Mouse (Mus musculus): ENCODE data around the gene Neurl4.
"Not testable (repeated sequence)": the region's sequence is repeated elsewhere in the genome, so short reads cannot be mapped to it uniquely, and the experiment has no call there.

Neurl4 gene

DNA sequence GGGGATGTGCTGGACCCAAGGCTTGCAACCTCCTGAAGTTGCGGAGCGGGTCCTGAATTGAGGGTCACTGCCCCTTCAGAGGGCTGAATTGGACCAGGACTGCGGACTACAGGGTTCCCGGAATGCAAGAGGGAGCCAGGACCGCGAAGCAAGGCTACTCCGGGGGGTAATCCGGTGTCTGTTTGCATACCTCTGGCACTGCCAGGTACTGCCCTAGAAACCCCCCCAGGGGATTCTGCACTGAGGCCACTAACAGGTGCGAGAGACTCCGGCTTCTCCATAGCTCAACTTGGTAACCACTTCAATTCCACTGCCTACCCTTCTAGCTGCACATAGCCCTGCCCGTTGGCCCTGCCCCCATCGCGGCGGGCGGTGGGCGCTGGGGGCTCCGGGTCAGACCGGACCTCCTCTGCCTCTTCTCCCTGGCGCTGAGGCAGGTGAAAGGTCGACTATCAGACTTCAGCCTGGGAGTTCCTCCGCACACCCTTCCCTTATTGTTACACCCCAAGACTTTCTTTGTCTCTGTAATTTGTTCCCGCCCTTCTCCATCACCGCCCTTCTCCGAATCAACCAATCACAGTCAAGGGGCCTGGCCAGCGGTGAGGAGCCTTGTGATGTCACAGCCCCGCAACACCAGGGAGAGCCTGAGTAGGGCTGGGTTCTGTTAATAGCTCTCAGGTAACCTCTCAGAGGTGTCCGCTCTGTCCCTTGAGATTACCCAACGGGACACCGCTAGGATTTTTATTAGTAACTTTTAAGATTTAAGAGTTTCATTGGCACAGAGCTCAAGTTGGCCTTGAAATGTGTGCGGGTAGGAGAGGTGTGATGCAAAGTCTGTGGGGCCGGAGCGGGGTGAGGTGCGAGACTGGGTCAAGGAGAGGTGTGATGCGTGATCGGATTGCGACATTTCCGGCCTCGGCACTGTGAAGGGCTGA is at the start of gene Neurl4, which contains the start of gene 2810408A11Rik:
Neurl4 (plus strand) TSS at position 602 of the 935 bp plus-strand sequence.
2810408A11Rik (minus strand) TSS at position 517 of the 935 bp plus-strand sequence.
- DNase-seq = peak; percentile 88 to 95

DNA sequence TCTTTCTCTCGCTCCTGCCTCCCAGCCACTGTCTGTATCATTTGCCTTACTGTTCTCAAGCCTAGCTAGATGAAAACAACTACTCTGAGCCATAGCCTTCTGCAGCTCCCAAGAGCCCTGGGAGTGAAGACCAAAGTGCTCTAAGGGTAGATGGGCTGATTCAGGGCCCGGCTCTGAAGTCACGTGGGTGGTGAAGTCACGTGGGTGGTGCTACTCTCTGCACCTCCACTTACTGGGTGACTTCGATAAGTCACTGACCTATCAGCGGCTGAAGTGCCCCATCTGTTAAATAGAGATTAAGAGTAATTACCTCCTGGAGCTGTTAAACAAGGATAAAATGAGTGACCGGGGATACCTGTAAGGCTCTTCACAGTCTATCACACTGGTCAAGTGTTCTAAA is 46.9 kb upstream of the Neurl4 start:
- no peak for DNase-seq

DNA sequence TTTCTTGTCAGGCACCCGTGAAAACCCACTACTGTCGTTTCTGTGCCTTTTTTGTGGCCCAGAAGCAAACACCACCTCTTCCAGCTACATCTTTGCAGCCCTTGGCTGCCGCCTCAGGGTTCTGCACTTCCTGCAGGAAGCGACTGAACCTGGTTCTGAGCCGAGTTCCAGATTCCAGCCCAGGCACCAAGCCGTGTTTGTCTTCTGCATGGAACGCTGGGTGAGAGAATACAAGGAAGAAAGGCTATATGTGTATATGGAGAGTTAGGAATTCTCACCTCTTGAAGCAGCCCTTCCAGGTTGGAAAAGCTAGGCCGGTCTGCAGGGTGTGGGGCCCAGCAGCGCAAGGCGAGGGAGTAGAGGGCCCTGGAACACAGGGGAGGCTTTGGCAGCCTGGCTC is 46.2 kb upstream of the Neurl4 start:
- DNase-seq = no peak

DNA sequence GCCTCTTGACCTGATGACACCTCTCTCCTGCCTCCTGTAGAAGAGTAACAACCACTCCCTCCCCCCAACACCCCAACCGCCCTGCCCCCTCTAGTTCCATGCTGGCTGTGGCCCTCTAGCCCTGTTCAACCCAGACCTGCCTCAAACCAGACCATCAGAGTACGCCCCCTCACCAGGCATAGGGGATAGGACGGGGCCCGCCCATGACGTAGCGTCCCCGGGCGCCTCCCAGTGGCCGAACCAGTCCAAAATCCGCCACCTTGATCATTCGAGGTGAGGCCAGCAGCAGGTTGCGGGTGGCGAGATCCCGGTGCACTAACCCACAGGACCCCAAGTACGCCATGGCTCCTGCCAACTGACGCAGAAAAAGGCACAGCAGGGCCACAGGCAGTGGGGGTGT is 45.5 kb upstream of the Neurl4 start:
- peak in 1 of 2 experiments; percentile 31 for DNase-seq

DNA sequence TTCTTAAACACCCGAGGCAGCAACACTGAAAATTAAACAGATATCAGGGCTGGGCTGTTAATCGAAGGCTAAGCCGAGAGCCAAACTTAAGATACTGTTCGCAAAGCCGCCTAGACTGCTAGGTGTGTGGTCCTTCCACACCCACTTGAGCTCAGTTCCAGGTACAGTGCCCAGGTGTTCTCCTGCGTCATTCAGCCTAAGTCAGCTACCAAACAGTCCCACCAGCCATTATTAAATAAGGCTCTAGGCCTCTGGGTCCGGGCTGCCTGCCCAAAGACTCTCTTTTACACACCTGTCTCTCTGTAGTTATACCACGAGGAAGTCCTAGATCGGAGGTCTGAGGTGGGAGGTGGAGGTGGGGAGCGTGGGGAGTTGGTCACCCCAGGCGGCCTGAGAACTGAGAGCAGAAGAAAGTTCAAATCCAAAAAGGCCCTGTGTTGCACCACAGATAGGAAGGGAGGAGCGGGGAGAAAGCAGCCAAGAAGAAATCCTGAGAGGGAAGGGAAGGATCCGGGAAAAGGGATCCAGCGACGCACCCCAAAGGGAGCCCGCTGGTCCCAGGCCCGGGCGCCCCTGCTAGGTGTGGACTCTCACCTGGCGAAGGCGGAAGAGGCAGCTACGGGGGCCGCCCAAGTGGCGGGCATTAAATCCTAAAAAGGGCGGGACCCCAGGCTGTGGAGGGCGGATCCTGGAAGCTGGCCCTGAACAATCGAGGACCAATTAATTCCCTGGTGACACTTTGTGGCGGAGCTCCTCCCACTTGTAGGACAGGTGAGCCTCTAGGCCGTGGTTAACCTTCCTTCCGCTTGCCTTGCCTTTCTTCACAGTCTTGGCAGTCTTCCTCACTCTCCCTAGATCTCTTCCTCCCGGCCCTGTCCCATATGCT is 42.5 kb upstream of the Neurl4 start, which contains the start of gene Tnk1:
Tnk1 (minus strand) TSS at position 618 of the 886 bp plus-strand sequence.
- DNase-seq = no peak

DNA sequence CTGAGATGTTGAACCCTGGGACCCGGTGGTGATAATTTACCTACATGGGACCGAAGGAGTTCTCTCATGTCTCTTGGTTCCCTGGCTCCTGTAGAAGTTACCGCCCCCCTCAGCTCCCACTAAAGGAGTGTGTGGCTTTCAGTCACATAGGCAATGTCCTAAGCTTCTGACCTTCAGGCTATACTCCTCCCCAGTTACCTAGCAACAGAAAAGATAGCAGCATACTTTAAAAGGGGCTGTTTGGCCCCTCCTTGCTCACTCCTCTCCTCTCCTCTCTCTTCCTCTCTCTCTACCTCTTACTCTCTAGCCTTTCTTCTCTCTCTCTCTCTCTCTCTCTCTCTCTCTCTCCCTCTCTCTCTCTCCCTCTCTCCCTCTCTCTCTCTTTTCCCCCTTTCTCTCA is 37.1 kb upstream of the Neurl4 start:
- DNase-seq = not testable (repeated sequence)

DNA sequence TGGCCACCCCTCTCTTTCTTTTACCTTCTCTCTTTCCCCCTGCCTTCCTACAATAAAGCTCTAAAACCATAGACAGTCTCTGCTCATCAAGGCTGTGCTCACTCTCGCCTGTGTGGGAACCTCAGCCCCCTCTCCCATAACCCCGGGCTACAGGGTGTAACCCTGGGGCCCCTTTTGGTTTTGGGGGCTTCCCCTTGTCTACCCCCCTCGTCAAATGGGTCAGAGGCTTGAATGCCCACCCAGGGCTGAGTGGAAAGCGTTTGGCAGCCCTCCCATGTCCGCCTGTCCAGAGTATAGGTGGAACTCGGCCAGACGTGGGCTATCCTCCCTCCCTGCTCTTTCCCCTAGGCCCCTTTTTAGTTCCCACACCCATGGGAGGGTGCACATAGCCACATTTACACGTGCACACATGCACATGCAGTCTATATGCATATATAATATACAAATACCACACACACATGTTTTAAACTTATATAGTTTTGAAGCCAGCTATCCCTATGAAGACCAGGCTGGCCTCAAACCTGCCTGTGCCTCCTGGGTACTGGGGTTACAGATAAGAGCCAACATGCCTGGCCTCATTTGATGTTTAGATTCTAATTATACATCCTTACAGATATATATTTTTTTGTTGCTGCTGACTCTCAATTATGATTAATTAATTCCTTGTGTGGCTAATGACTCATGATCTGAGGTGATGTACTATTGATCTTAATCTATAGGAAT is 36.6 kb upstream of the Neurl4 start:
- DNase-seq = no peak

DNA sequence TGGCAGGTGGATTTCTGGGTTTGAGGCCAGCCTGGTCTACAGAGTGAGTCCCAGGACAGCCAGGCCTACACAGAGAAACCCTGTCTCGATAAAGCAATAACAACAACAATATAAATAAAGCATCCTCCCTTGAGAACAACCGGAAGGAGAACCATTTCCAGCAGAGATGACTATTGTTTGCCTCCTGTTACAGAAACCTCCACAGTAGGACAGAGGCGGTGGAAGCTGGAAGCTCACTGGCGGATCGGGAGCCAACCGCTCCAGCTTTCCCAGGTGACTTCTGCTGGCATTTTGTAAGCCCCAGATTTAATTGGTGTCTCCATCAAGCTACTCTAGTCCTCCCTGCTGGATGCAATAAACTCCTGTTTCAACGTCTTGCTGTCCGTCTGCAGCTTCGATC is 35.3 kb upstream of the Neurl4 start:
- no peak for DNase-seq

DNA sequence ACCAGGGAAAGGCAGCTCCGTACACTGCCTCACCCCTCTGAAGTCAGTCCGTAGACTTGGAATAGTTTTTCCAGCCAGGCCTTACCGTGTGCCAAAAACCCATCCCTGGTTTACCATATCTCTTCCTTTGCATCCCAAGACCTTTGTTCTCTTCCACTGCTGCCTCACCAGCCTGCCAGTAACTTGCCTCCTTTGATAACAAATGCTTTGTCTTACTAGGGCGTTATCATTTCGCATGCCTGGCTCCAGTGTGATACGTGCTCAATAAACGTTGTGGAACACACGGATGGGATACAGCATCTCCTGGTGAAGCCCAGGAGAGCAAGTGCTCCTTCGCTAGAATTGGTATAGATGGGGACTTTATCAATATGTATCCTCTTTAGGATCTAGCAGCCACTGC is 33.5 kb upstream of the Neurl4 start:
- no peak for DNase-seq

DNA sequence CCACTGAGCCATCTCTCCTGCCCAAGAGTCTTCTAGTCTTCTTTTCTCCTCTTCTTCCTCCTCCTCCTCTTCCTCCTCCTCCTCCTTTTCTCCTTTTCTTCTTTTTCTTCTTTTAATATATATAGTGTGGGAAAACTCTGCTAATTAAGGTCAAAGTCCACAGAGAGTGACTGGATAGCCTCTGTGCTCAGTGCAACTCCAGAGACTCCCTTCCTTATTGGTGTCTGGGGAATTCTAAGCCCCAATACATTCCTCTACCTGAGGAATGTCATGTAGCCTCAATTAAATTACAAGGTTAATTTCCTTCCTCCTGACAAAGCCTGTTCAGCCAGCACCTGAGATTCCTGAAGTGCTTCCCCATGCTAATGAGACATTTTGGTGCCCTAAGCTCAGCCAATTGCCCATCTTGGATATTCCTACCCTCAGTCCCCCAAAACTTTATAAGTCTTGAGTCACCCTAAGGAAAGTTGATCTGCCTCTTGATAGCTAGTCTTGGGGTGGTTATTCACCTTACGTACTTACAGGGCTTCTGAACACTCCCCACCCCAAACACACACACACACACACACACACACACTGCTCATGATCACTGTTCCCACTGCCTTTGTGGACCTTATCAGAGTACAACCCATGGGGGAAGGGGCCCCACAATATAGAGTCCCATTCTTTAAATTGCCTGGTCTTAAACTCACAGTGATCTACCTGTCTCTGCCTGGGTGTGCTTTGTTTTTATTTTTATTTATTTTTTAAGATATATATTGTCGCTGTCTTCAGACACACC is 30.4 kb upstream of the Neurl4 start:
- DNase-seq = no peak

DNA sequence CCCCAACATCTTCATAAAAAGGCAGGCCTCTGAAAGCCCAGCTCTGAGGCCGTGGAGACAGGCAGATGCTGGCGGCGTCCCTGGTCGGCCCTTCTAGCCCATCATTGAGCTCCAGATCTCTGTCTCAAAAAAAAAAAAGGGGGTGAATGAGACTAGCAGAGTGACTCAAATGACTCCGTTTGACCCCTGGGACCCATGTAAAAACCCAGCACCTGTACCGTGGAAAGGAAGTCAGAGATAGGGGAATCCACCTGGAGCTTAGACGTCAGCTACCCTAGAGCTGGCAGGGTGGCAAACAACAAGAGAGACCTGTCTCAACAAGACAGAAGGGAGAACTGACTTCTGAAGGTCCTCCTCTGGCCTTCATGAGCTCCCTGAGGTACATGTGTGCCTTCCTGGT is 29.1 kb upstream of the Neurl4 start:
- DNase-seq = no peak

DNA sequence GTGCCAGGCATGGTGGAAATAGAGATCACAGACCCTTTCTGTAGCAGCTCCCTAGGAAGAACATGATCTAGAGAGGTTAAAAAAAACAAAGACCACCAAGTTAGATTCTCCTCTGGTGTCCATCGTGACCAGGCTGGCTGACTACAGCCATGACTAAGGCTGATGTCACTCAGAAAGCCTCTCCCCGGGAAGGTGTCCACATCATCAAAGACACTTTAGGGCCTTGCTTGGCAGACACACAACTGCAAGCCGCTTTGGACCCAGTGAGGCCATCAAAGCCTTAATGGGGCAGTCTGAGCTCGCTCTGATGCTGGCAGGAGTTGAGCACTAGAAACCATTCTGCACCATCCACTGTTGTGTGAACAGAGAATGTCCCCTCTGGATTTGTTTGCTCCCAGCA is 28.4 kb upstream of the Neurl4 start:
- no peak for DNase-seq

DNA sequence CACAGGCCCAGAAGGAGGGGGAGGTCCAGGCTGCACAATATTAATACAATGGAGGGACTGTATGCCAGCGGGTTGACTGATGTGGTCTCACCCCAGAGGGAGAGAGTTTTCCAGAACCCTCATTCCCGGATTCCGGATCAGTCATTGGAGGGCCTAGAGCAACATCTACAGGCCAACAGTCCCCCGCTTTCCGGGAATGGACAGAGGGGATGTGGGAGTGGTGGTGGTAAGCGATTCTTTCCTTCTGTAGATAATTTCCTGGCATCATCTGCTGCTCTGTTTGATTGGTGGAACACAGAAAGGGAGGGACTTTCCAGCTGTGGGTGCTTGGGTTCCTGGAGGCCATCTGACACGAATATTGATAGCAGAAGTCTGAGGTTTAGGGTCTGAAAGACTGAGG is 24.7 kb upstream of the Neurl4 start:
- peak in 1 of 2 experiments; percentile 23 for DNase-seq

DNA sequence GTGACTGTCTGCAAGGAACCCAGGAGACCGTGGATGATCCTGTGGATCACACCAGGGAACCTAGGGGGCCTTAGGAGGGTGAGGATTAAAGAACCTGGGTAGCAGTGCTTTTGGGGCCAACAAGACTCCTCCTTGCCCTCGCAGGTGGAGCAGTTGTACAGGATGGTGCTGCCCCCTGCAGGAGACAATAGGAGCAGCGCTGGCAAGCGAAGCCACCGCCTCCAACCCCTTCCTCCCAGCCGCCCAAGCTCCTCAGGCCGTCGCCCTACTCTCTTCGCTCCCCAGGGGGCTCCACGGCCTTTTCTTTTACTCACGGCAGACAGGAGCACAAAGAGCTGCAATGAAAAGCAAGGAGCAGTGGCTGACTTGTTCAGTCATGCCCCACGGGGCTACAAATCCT is 24.0 kb upstream of the Neurl4 start:
- DNase-seq = peak; percentile 79 to 83

DNA sequence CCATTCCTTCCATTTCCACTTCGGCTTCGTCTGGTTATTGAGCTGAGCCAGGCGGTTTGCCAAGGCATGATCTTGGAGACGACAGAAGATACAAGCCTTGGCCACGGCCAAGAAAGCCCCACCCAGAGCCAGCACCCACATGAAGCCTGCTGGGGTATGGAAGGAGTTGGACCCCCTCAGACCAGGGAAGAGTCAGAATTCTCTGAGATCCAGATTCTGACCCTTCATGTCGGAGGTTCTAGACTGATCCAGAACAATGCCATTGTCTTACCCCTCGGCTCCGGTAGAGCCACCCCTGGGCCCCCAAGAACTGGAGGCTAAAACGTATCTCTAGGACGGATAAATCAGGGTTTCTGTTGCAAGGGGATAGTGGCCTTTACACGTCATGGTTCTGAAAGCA is 23.0 kb upstream of the Neurl4 start, which contains the start of gene Tmem95:
Tmem95 (minus strand) TSS at position 141 of the 400 bp plus-strand sequence.
- DNase-seq = no peak

DNA sequence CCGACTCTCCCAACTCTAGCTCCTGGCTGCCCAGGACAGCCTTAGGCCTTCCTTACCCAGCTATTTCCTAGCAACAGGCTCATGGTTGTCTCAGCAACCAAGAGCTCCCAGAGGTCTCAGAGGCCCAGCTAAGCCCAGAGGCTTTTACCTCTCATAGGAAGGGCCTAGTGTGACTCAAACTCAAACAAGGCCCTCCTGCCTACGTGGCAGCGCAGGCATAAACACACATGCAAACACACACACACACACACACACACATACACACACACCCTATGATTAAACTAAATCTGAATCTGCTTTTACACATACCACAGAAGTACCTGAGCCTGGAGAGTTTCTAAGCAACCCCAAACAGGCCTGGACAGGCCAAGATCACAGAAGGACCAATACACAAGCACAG is 22.5 kb upstream of the Neurl4 start:
- no peak for DNase-seq

DNA sequence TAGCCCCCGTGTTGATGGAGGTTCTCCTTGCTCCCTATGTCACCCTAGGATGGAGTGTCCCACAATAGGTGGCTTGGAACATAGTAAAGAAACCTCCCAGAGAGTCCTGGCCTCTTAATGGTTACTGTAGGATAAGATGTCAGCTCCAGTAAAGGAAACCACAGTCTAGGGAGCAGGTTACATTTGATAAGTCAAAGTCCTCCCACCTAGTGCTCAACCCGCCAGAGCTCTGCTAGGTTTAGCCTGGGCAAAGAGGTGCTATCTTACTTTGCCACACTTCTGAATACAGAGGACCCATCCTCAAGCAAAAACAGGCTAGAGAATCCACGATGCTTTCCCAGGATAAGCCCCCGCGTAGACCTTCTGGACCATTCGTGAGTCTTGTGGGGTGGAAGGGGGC is 21.9 kb upstream of the Neurl4 start:
- no peak for DNase-seq

DNA sequence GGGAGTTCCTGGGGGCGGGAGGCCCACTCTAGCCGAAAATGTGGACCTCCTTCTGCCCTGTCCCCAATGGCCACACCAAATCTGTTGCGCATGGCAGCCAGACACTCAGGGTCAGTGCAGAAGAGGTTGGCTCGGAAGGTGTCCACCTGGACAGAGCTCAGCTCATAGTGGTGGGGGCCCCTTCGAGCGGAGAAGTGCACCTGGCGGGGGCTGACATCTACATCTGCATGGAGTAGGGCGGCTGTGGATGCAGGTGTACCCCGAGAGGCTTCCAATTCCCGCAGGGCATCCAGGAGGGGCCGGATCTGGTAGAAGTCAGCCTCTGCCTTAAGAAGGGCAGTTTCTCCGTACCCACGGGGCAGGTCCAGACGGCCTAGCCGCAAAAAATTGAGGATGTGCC is 21.2 kb upstream of the Neurl4 start:
- DNase-seq = no peak

DNA sequence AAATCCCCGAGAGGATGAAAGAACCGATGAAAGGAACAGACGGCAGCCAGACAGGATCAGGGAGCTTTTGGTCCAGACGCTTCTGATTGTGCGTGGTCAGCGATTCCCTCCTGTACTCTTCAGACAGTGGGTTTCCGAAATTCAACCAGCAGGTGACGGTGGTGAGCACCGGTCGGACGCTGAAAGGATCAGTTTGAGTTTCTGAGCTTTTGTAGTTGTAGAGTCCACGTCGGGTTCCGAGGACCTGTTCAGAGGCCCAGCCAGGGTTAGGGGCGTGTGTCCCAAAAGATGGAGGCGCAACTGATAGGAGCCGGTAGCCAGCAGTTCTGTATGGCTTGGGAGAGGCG is 20.4 kb upstream of the Neurl4 start:
- DNase-seq = peak in 1 of 2 experiments; percentile 54

DNA sequence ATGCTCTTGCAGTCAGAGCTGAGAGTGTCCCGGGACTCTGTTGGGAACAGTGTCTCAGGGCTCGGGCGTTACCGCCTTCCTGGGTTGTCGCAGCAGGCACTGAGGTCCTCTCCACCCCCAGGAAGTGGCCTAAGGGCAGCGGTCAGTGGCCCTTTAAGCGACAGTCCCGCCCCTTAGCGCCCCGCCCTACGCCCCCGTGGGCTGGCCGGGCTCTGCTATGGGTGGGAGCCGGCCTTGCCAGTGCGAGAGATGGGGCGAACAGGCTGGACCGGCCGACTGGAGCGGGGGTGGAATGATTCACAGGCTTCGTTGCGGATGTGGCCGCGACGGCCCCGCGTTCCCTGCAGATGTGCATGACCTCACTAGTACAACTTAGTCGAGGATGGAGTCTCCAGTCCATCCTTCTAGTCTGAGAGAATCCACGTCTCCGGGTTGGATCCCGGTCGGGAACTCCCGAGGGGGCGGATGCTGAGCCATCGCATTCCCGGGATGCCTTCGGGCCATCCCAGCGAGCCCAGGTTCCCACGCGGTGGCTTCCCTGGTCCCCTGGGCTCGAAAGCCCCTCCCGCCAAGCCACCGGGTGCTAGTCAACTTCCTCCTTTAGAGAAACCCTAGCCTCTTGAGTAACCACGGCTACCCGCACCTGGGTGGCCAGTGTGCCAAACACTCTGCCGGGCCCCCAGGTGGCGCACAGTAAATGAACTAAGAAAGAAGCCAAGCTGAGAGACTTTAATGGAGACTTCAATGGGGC is 19.8 kb upstream of the Neurl4 start, which contains the start of gene Kctd11:
Kctd11 (minus strand) TSS at position 554 of the 751 bp plus-strand sequence.
- DNase-seq = peak; percentile 60 to 72
